Mouse (Mus musculus): ENCODE measurements at regions not wholly inside any gene's neighbourhood (a gene's known extent, or its start where the extent isn't known, plus 50 kb on each side); places are given as distances from the start of the nearest gene placed in this dataset.

- Histone ChIP-seq H3K27me3 (replicated peaks) (no peaks in the 10 kb centered on the region), H3K4me3 (replicated peaks) (no peak overlapping the region), H3K4me1 (no peaks in the 10 kb centered on the region), H3K36me3 (no peaks in the 10 kb centered on the region), H3K9me3 (no peaks in the 10 kb centered on the region), H3K27ac (no peak overlapping the region), H3K4me2 (no peak overlapping the region), H3K9ac (no peak overlapping the region)
- ATAC-seq (ENCODE audit: insufficient read depth, low FRiP score, low read depth): no peak
- WGBS: 70% methylated on average over 1 of the region's 1 CpGs
Measured at GRCm38 (mm10) chr10:16650120-16650519, 1072.9 kb upstream of the Cited2 start.

- Histone ChIP-seq H3K9me3 (no peaks in the 10 kb centered on the region), H3K27me3 (replicated peaks) (no peaks in the 10 kb centered on the region), H3K36me3 (no peaks in the 10 kb centered on the region), H3K4me3 (replicated peaks) (no peak overlapping the region), H3K4me1 (no peaks in the 10 kb centered on the region), H3K4me2 (no peak overlapping the region), H3K9ac (no peak overlapping the region), H3K27ac (no peak overlapping the region)
- no peak for ATAC-seq (ENCODE audit: insufficient read depth, low FRiP score, low read depth)
- 71% methylated on average over 4 of the region's 4 CpGs for WGBS
Measured at GRCm38 (mm10) chr10:16652450-16652849, 1070.6 kb upstream of the Cited2 start.

- Histone ChIP-seq H3K9ac (no peak overlapping the region), H3K27me3 (replicated peaks) (no peaks in the 10 kb centered on the region), H3K4me2 (no peak overlapping the region), H3K4me1 (no peaks in the 10 kb centered on the region), H3K4me3 (replicated peaks) (no peak overlapping the region), H3K9me3 (no peaks in the 10 kb centered on the region), H3K36me3 (no peaks in the 10 kb centered on the region), H3K27ac (no peak overlapping the region)
- WGBS: 38% methylated on average over 1 of the region's 1 CpGs
- no peak for ATAC-seq (ENCODE audit: insufficient read depth, low FRiP score, low read depth)
Measured at GRCm38 (mm10) chr10:16664483-16664882, 1058.5 kb upstream of the Cited2 start.

- Histone ChIP-seq H3K36me3 (no peaks in the 10 kb centered on the region), H3K27ac (no peak overlapping the region), H3K27me3 (replicated peaks) (no peaks in the 10 kb centered on the region), H3K4me2 (no peak overlapping the region), H3K9me3 (no peaks in the 10 kb centered on the region), H3K4me3 (replicated peaks) (no peak overlapping the region), H3K9ac (no peak overlapping the region), H3K4me1 (no peaks in the 10 kb centered on the region)
- ATAC-seq (ENCODE audit: insufficient read depth, low FRiP score, low read depth): no peak
- WGBS: 77% methylated on average over 2 of the region's 2 CpGs
Measured at GRCm38 (mm10) chr10:16670286-16670685, 1052.7 kb upstream of the Cited2 start.

GRCm38 (mm10) chr10:16681001-16681400, 1042.0 kb upstream of the Cited2 start:
- Histone ChIP-seq H3K4me2 (no peak overlapping the region), H3K4me1 (no peaks in the 10 kb centered on the region), H3K27ac (no peak overlapping the region), H3K9ac (no peak overlapping the region), H3K4me3 (replicated peaks) (no peak overlapping the region), H3K36me3 (no peaks in the 10 kb centered on the region), H3K27me3 (replicated peaks) (no peaks in the 10 kb centered on the region), H3K9me3 (no peaks in the 10 kb centered on the region)
- 85% methylated on average over 3 of the region's 3 CpGs for WGBS
- ATAC-seq (ENCODE audit: insufficient read depth, low FRiP score, low read depth): no peak

GRCm38 (mm10) chr10:16685352-16685751, 1037.7 kb upstream of the Cited2 start:
- ATAC-seq (ENCODE audit: insufficient read depth, low FRiP score, low read depth): no peak
- no peak overlapping the region for H3K9ac ChIP-seq
- no peaks in the 10 kb centered on the region for H3K4me1 ChIP-seq
- H3K4me3 ChIP-seq (replicated peaks): no peak overlapping the region
- H3K36me3 ChIP-seq: no peaks in the 10 kb centered on the region
- H3K4me2 ChIP-seq: no peak overlapping the region
- H3K27ac ChIP-seq: no peak overlapping the region
- no peaks in the 10 kb centered on the region for H3K9me3 ChIP-seq
- no peaks in the 10 kb centered on the region for H3K27me3 ChIP-seq (replicated peaks)
- WGBS: 77% methylated on average over 1 of the region's 1 CpGs

GRCm38 (mm10) chr10:16706976-16707375, 1016.0 kb upstream of the Cited2 start:
- Histone ChIP-seq H3K9me3 (no peaks in the 10 kb centered on the region), H3K4me1 (no peaks in the 10 kb centered on the region), H3K4me3 (replicated peaks) (no peak overlapping the region), H3K27me3 (replicated peaks) (no peaks in the 10 kb centered on the region), H3K9ac (no peak overlapping the region), H3K27ac (no peak overlapping the region), H3K36me3 (no peaks in the 10 kb centered on the region), H3K4me2 (no peak overlapping the region)
- 65% methylated on average over 2 of the region's 2 CpGs for WGBS
- ATAC-seq (ENCODE audit: insufficient read depth, low FRiP score, low read depth): no peak

- H3K9me3 ChIP-seq: no peaks in the 10 kb centered on the region
- no peak for ATAC-seq (ENCODE audit: insufficient read depth, low FRiP score, low read depth)
Measured at GRCm38 (mm10) chr10:16713143-16713542, 1009.9 kb upstream of the Cited2 start.

GRCm38 (mm10) chr10:16714065-16714464, 1009.0 kb upstream of the Cited2 start:
- Histone ChIP-seq H3K27ac (no peak overlapping the region), H3K4me1 (no peaks in the 10 kb centered on the region), H3K36me3 (no peaks in the 10 kb centered on the region), H3K4me2 (no peak overlapping the region), H3K4me3 (replicated peaks) (no peak overlapping the region), H3K9me3 (no peaks in the 10 kb centered on the region), H3K9ac (no peak overlapping the region), H3K27me3 (replicated peaks) (no peaks in the 10 kb centered on the region)
- no peak for ATAC-seq (ENCODE audit: insufficient read depth, low FRiP score, low read depth)
- WGBS: 76% methylated on average over 4 of the region's 4 CpGs

More at GRCm38 (mm10) chr10:16713143-16713542, 1009.9 kb upstream of the Cited2 start:
- H3K36me3 ChIP-seq: no peaks in the 10 kb centered on the region
- H3K27ac ChIP-seq: no peak overlapping the region
- H3K4me2 ChIP-seq: no peak overlapping the region
- WGBS: 30% methylated on average over 3 of the region's 3 CpGs
- H3K4me1 ChIP-seq: no peaks in the 10 kb centered on the region
- H3K4me3 ChIP-seq (replicated peaks): no peak overlapping the region
- no peaks in the 10 kb centered on the region for H3K27me3 ChIP-seq (replicated peaks)
- H3K9ac ChIP-seq: no peak overlapping the region

- ATAC-seq (ENCODE audit: insufficient read depth, low FRiP score, low read depth): no peak
- WGBS: 80% methylated on average over 2 of the region's 2 CpGs
- Histone ChIP-seq H3K4me3 (replicated peaks) (no peak overlapping the region), H3K27ac (no peak overlapping the region), H3K4me2 (no peak overlapping the region), H3K36me3 (no peaks in the 10 kb centered on the region), H3K27me3 (replicated peaks) (no peaks in the 10 kb centered on the region), H3K9ac (no peak overlapping the region), H3K9me3 (no peaks in the 10 kb centered on the region), H3K4me1 (no peaks in the 10 kb centered on the region)
Measured at GRCm38 (mm10) chr10:16714526-16714925, 1008.5 kb upstream of the Cited2 start.

- Histone ChIP-seq H3K9me3 (no peaks in the 10 kb centered on the region), H3K4me1 (no peaks in the 10 kb centered on the region), H3K4me3 (replicated peaks) (no peak overlapping the region), H3K9ac (no peak overlapping the region), H3K36me3 (no peaks in the 10 kb centered on the region), H3K4me2 (no peak overlapping the region), H3K27me3 (replicated peaks) (no peaks in the 10 kb centered on the region), H3K27ac (no peak overlapping the region)
- ATAC-seq (ENCODE audit: insufficient read depth, low FRiP score, low read depth): no peak
Measured at GRCm38 (mm10) chr10:16742246-16742645, 980.8 kb upstream of the Cited2 start.

- Histone ChIP-seq H3K4me1 (no peaks in the 10 kb centered on the region), H3K9ac (no peak overlapping the region), H3K27ac (no peak overlapping the region), H3K9me3 (no peaks in the 10 kb centered on the region), H3K36me3 (no peaks in the 10 kb centered on the region), H3K4me3 (replicated peaks) (no peak overlapping the region), H3K4me2 (no peak overlapping the region), H3K27me3 (replicated peaks) (no peaks in the 10 kb centered on the region)
- no peak for ATAC-seq (ENCODE audit: insufficient read depth, low FRiP score, low read depth)
Measured at GRCm38 (mm10) chr10:16751546-16751945, 971.5 kb upstream of the Cited2 start.

- Histone ChIP-seq H3K36me3 (no peaks in the 10 kb centered on the region), H3K4me1 (no peaks in the 10 kb centered on the region), H3K4me2 (no peak overlapping the region), H3K9ac (no peak overlapping the region), H3K27ac (no peak overlapping the region), H3K27me3 (replicated peaks) (no peaks in the 10 kb centered on the region), H3K4me3 (replicated peaks) (no peak overlapping the region), H3K9me3 (no peaks in the 10 kb centered on the region)
- 52% methylated on average over 4 of the region's 4 CpGs for WGBS
- ATAC-seq (ENCODE audit: insufficient read depth, low FRiP score, low read depth): no peak
Measured at GRCm38 (mm10) chr10:16789641-16790243, 933.3 kb upstream of the Cited2 start.

All from stomach, embryonic 15.5 days (tissue).